18 mouse cellular contexts compared by ENCODE assay signal in genomic region chr13:110392631-110393030, GRCm38 (mm10). TPM values are rescaled to one million over a fixed set of nuclear protein-coding genes. Genes with fewer than 3 reads are reported as not detected.
DNase-seq lines count a peak whose midpoint lies in the region; ATAC-seq and TF ChIP-seq lines count a peak whose summit lies in the region.
"Had no signal": no experiment of that assay in that cellular context is flagged by ENCODE, and none has a peak within 500 bp of the region (broad histone marks: within the 10 kb centered on the region; RNA-seq: fewer than 3 reads in every experiment).

No protein-coding gene starts in this region.

- H3K4me3 ChIP-seq in kidney, embryonic 15.5 days (replicated peaks) = no peak overlapping the region
- H3K4me3 ChIP-seq in testis, adult 2 months (ENCODE audit: control insufficient read depth, low read depth, low read length) = peak overlapping the region; percentile 13; the same call in 1 of the 2 replicates
- H3K4me3 ChIP-seq: forebrain, embryonic 15.5 days; hindbrain, embryonic 15.5 days; limb, embryonic 15.5 days; liver, embryonic 15.5 days; midbrain, embryonic 10.5 days had no signal

- no peak overlapping the region for H3K4me2 ChIP-seq in kidney, embryonic 15.5 days
- H3K4me2 ChIP-seq: forebrain, embryonic 15.5 days; heart, embryonic 11.5 days; hindbrain, embryonic 15.5 days; limb, embryonic 15.5 days; liver, embryonic 15.5 days had no signal

- no peak overlapping the region for H3K27ac ChIP-seq in kidney, embryonic 15.5 days
- no peak overlapping the region for H3K27ac ChIP-seq in testis, adult 2 months (ENCODE audit: control insufficient read depth, insufficient read depth, low read depth, low read length)
- H3K27ac ChIP-seq: forebrain, embryonic 15.5 days; hindbrain, embryonic 15.5 days; limb, embryonic 15.5 days; liver, embryonic 15.5 days; midbrain, embryonic 10.5 days had no signal

- peaks cover 4% of the 10 kb centered on the region for H3K36me3 ChIP-seq in kidney, embryonic 15.5 days
- no peaks in the 10 kb centered on the region for H3K36me3 ChIP-seq in testis, adult 2 months (ENCODE audit: control insufficient read depth, insufficient read depth, low read length)
- H3K36me3 ChIP-seq: G1E; liver, embryonic 15.5 days had no signal

- no peak for ATAC-seq in kidney, embryonic 15.5 days (replicated peaks; ENCODE audit: low FRiP score)
- ATAC-seq: forebrain, embryonic 15.5 days; lung, postnatal 0 days; midbrain, embryonic 16.5 days had no signal

- TF ChIP-seq POLR2A in testis, adult 2 months (IDR thresholded peaks at IDR 0.05; ENCODE audit: control insufficient read depth, low read depth, low read length) = no peak

- no peak for TF ChIP-seq CTCF in testis, adult 2 months (IDR thresholded peaks at IDR 0.05; ENCODE audit: control insufficient read depth, insufficient read depth, insufficient replicate concordance, low read depth, low read length)

- H3K9ac ChIP-seq in kidney, embryonic 15.5 days = no peak overlapping the region
- H3K9ac ChIP-seq: forebrain, embryonic 15.5 days; hindbrain, embryonic 15.5 days; limb, embryonic 15.5 days; liver, embryonic 15.5 days had no signal

- H3K27me3 ChIP-seq in kidney, embryonic 15.5 days = peaks cover 5% of the 10 kb centered on the region; the same call in 1 of the 2 replicates
- H3K27me3 ChIP-seq in testis, adult 2 months (ENCODE audit: control insufficient read depth, insufficient read depth, low read length) = no peaks in the 10 kb centered on the region
- H3K27me3 ChIP-seq: forebrain, embryonic 15.5 days; hindbrain, embryonic 15.5 days; limb, embryonic 15.5 days had no signal

- DNase-seq in kidney, adult 11 months = peak; percentile 35
- no peak for DNase-seq in testis, postnatal 14 days (ENCODE audit: low spot score)
- DNase-seq in kidney, postnatal 10 days = peak; percentile 18
- DNase-seq in thymus, adult 18-20 months = no peak
- DNase-seq in urinary bladder, adult 2 months (ENCODE audit: low spot score) = no peak
- DNase-seq: heart, adult 11 months had no signal

- peaks cover 7% of the 10 kb centered on the region for H3K4me1 ChIP-seq in kidney, embryonic 15.5 days
- H3K4me1 ChIP-seq in testis, adult 2 months (ENCODE audit: control insufficient read depth, insufficient read depth, low read length) = peaks cover 3% of the 10 kb centered on the region
- H3K4me1 ChIP-seq: limb, embryonic 15.5 days had no signal

- no peaks in the 10 kb centered on the region for H3K9me3 ChIP-seq in kidney, embryonic 15.5 days (replicated peaks)
- H3K9me3 ChIP-seq: limb, embryonic 15.5 days; liver, embryonic 15.5 days had no signal

- WGBS in kidney, embryonic 15.5 days = 52% methylated on average over 3 of the region's 3 CpGs

RNA-seq across cellular contexts. Expression of gene Plk2, which starts 2.2 kb away (rescaled TPM):
- 83.9 and 89.1 TPM in 2 replicates for polyA plus RNA-seq in kidney, embryonic 15.5 days (2015; fragmentation: Nextera tagmentation; extraction: Ambion mirVana)
- 3.7 and 4.1 TPM in 2 replicates for polyA plus RNA-seq in testis, adult 2 months (2012; rRNA removed)
- polyA plus RNA-seq in urinary bladder, adult 2 months (2012; rRNA removed) = 27.9 and 28.3 TPM in 2 replicates
- polyA plus RNA-seq: G1E had no signal

RNA-seq across cellular contexts. Expression of gene Gapt, which starts 35.6 kb away (rescaled TPM):
- 0.21 and 0.38 TPM in 2 replicates for polyA plus RNA-seq in kidney, embryonic 15.5 days (2015; fragmentation: Nextera tagmentation; extraction: Ambion mirVana)
- 0.67 TPM in 2 replicates for polyA plus RNA-seq in testis, adult 2 months (2012; rRNA removed)
- 0.83 and 1.1 TPM in 2 replicates for polyA plus RNA-seq in urinary bladder, adult 2 months (2012; rRNA removed)
- polyA plus RNA-seq: forebrain, embryonic 15.5 days; G1E; midbrain, embryonic 16.5 days; neural tube, embryonic 14.5 days had no signal

Comparison
In these comparisons a context has a peak if more than half of its experiments do, and no peak if none do; other contexts are left out.
1. DNase-seq: peak in kidney, adult 11 months (single experiment) and kidney, postnatal 10 days (single experiment); none in testis, postnatal 14 days (single experiment), thymus, adult 18-20 months (0 of 2) and urinary bladder, adult 2 months (single experiment).